Mouse (Mus musculus): ENCODE measurements around the gene Uba2. TPM values are rescaled to one million over a fixed set of nuclear protein-coding genes. Genes with fewer than 3 reads are reported as not detected.

Uba2 gene
- polyA plus RNA-seq, 1 experiment, result 136 TPM

GRCm38 (mm10) chr7:34126291-34126690 lies 43.1 kb downstream of the Uba2 start:
- DNase-seq (ENCODE audit: low read depth), result no peak
- TF ChIP-seq CTCF (IDR thresholded peaks at IDR 0.05; ENCODE audit: borderline replicate concordance, extremely low read depth, insufficient read depth, insufficient read length), result no peak
- no peak for TF ChIP-seq POLR2A (IDR thresholded peaks at IDR 0.05; ENCODE audit: borderline replicate concordance, extremely low read depth, insufficient read depth, insufficient read length, poor library complexity, severe bottlenecking)

GRCm38 (mm10) chr7:34125346-34125745 lies 44.1 kb downstream of the Uba2 start:
- DNase-seq (ENCODE audit: low read depth), result no peak
- no peak for TF ChIP-seq CTCF (IDR thresholded peaks at IDR 0.05; ENCODE audit: borderline replicate concordance, extremely low read depth, insufficient read depth, insufficient read length)
- no peak for TF ChIP-seq POLR2A (IDR thresholded peaks at IDR 0.05; ENCODE audit: borderline replicate concordance, extremely low read depth, insufficient read depth, insufficient read length, poor library complexity, severe bottlenecking)

GRCm38 (mm10) chr7:34122987-34123720 lies 46.2 kb downstream of the Uba2 start:
- TF ChIP-seq POLR2A (IDR thresholded peaks at IDR 0.05; ENCODE audit: borderline replicate concordance, extremely low read depth, insufficient read depth, insufficient read length, poor library complexity, severe bottlenecking) (no peak), CTCF (IDR thresholded peaks at IDR 0.05; ENCODE audit: borderline replicate concordance, extremely low read depth, insufficient read depth, insufficient read length) (peak; percentile 44; the same call in 1 of the 2 replicates)
- peak; percentile 58 for DNase-seq (ENCODE audit: low read depth)

GRCm38 (mm10) chr7:34120636-34121035 lies 48.8 kb downstream of the Uba2 start:
- DNase-seq (ENCODE audit: low read depth), result peak; percentile 9

GRCm38 (mm10) chr7:34116601-34117000 lies 52.8 kb downstream of the Uba2 start:
- DNase-seq (ENCODE audit: low read depth), result peak; percentile 35
- TF ChIP-seq CTCF (IDR thresholded peaks at IDR 0.05; ENCODE audit: borderline replicate concordance, extremely low read depth, insufficient read depth, insufficient read length) (no peak), POLR2A (IDR thresholded peaks at IDR 0.05; ENCODE audit: borderline replicate concordance, extremely low read depth, insufficient read depth, insufficient read length, poor library complexity, severe bottlenecking) (no peak)

- DNase-seq (ENCODE audit: low read depth), result peak; percentile 35
- TF ChIP-seq CTCF (IDR thresholded peaks at IDR 0.05; ENCODE audit: borderline replicate concordance, extremely low read depth, insufficient read depth, insufficient read length) (no peak), POLR2A (IDR thresholded peaks at IDR 0.05; ENCODE audit: borderline replicate concordance, extremely low read depth, insufficient read depth, insufficient read length, poor library complexity, severe bottlenecking) (no peak)
Observed at GRCm38 (mm10) chr7:34109190-34109589, 60.2 kb downstream of the Uba2 start.

GRCm38 (mm10) chr7:34101276-34101675 lies 68.1 kb downstream of the Uba2 start:
- no peak for TF ChIP-seq CTCF (IDR thresholded peaks at IDR 0.05; ENCODE audit: borderline replicate concordance, extremely low read depth, insufficient read depth, insufficient read length)
- TF ChIP-seq POLR2A (IDR thresholded peaks at IDR 0.05; ENCODE audit: borderline replicate concordance, extremely low read depth, insufficient read depth, insufficient read length, poor library complexity, severe bottlenecking), result no peak
- DNase-seq (ENCODE audit: low read depth), result no peak

GRCm38 (mm10) chr7:34100002-34100401 lies 69.4 kb downstream of the Uba2 start:
- TF ChIP-seq CTCF (IDR thresholded peaks at IDR 0.05; ENCODE audit: borderline replicate concordance, extremely low read depth, insufficient read depth, insufficient read length), result no peak
- TF ChIP-seq POLR2A (IDR thresholded peaks at IDR 0.05; ENCODE audit: borderline replicate concordance, extremely low read depth, insufficient read depth, insufficient read length, poor library complexity, severe bottlenecking), result no peak
- no peak for DNase-seq (ENCODE audit: low read depth)

- no peak for DNase-seq (ENCODE audit: low read depth)
- TF ChIP-seq CTCF (IDR thresholded peaks at IDR 0.05; ENCODE audit: borderline replicate concordance, extremely low read depth, insufficient read depth, insufficient read length) (no peak), POLR2A (IDR thresholded peaks at IDR 0.05; ENCODE audit: borderline replicate concordance, extremely low read depth, insufficient read depth, insufficient read length, poor library complexity, severe bottlenecking) (no peak)
Observed at GRCm38 (mm10) chr7:34094911-34095481, 74.4 kb downstream of the Uba2 start, which contains the start of gene Scgb1b30. TSS of gene Scgb1b30 (plus strand) at chr7:34095431.

Other genes with a start within 250 kb of the Uba2 start
- gene Scgb2b26, start 224.6 kb downstream of the Uba2 start, polyA plus RNA-seq (2012; rRNA removed), result not detected in 2 replicates
- gene Scgb2b27, start 155.7 kb downstream of the Uba2 start, polyA plus RNA-seq (2012; rRNA removed), result not detected in 2 replicates
- gene Scgb1b27, start 148.1 kb downstream of the Uba2 start, polyA plus RNA-seq (2012; rRNA removed), result not detected in 2 replicates
- not detected in 2 replicates for gene Scgb1b30, start 74.2 kb downstream of the Uba2 start, polyA plus RNA-seq (2012; rRNA removed)
- gene Wtip, start 36.3 kb downstream of the Uba2 start, polyA plus RNA-seq (2012; rRNA removed), result 35.5 and 40.4 TPM in 2 replicates
- gene Pdcd2l, start 27.1 kb upstream of the Uba2 start, polyA plus RNA-seq (2012; rRNA removed), result 48.7 and 66.3 TPM in 2 replicates
- 209 and 273 TPM in 2 replicates for gene Gpi1, start 60.7 kb upstream of the Uba2 start, polyA plus RNA-seq (2012; rRNA removed)
- gene Gm6096, start 81.4 kb upstream of the Uba2 start, polyA plus RNA-seq (2012; rRNA removed), result not detected in 2 replicates
- gene 4931406P16Rik, start 144.0 kb upstream of the Uba2 start, polyA plus RNA-seq (2012; rRNA removed), result 37.5 and 45.5 TPM in 2 replicates
- 68.7 and 83.9 TPM in 2 replicates for gene Lsm14a, start 223.7 kb upstream of the Uba2 start, polyA plus RNA-seq (2012; rRNA removed)

All from brain, embryonic 14.5 days (tissue).